Mouse (Mus musculus) neutrophil, adult 5-6 weeks (primary cell): ENCODE data around the gene Mecom. TPM values are rescaled to one million over a fixed set of nuclear protein-coding genes. Genes with fewer than 3 reads are reported as not detected.

Experiments
- ATAC-seq: fragments of 151-379, 151-347 bp; 2 replicates; pipeline ENCODE4 v1.8.0; 2017; ENCODE audit warnings: mild to moderate bottlenecking, moderate TSS enrichment; ENCODE audit not compliant: insufficient number of reproducible peaks, poor library complexity, low FRiP score, severe bottlenecking; ENCODE audit errors: extremely low read depth
- total RNA-seq: library from RNA; stranded (forward); fragments of 200-1000 nt; gene quantifications from 2 replicates; pipeline ENCODE4 v1.2.3, GENCODE M21; 2017

Gene Mecom
- total RNA-seq, 1 experiment from 2014 or later, result not detected

DNA sequence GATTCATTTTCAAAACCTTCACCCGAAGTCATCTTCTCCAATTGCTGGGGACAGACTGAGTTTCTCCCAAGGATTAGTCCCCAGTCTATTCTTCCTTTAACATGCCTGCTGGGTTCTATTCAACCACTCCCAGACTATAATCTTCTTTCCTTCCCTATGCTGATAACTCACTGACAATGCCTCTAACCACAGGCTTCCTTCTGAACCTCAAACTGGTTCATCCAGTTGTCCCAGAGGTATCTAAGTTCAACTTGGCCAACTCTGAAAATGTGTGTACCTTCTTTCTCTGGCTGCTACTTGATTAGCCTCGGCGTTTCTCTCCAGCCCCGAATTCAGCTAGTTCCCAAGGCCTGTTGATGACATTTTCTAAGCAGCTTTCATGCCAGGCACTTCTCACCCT, 499.7 kb downstream of the Mecom start:
- ATAC-seq, result no peak

DNA sequence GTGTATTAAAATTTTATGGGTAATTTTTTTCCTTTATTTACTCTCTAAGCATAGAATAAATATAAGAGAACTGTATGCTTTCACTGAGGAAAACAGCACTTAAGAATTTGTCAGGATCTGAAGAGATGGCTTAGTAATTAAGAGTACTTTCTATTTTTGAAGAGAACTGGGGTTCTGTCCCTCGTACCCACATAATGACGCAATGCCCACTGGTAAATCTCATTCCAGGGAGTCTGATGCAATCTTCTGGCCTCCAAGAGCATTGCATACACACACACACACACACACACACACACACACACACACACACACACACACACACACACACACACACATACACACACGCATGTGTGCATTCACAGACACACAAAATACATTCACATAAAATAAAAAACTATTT, 504.3 kb downstream of the Mecom start:
- ATAC-seq, result no peak

DNA sequence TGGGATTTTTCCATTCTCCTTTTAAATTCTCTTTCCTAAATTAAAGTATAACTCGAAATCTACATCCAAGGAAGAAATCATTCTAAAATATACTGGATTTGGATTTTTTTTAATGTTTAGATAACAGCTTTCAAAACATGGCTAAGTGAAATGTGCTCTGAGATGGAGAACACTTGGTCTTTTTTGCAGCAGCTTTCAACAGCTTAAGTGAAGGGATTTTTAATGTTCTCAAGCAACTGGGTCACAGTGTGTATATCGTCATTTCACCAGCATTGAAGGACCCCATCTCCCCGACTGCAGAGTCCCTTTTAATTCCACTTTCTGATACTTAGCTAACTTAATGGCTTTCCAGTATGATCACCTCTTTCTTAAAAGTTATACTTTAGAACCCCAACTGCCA, 509.3 kb downstream of the Mecom start:
- ATAC-seq, result no peak

DNA sequence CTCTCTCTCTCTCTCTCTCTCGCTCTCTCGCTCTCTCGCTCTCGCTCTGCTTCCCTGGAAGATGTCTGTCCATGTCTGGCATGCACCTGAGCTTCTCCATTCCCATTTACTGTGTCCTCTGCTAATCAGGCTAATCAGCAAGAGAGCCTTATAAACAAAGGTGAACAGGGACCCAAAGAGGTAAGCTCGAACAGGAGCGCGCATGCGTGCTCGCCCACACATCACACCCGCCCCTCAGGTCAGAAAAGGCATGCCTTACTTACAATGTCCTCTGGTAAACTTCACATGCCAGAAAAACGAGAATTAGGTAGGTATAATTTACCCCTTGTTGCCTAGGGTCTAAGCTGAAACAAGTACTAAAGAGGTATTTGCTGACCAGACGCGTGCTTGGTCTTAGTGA, 527.8 kb downstream of the Mecom start:
- no peak for ATAC-seq

DNA sequence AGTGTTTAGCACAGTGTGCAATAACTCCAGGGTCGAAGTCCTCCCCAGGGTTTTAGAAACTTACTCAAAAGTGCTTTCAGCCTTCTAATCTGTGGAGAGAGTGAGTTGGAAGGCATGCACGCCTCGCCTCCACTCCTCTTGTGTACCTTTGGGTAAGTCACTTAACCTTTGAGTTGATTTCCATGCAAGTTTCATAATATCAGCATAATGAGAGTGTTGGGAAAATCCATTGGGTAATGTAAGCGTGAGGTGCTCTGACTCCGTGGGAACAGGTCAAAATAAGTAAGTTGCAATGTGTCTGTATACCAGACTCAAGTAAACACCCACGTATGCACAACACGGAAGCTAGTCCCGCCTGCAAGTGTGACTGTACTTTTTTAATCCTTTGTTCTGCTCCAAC, 528.4 kb downstream of the Mecom start:
- ATAC-seq, result no peak

DNA sequence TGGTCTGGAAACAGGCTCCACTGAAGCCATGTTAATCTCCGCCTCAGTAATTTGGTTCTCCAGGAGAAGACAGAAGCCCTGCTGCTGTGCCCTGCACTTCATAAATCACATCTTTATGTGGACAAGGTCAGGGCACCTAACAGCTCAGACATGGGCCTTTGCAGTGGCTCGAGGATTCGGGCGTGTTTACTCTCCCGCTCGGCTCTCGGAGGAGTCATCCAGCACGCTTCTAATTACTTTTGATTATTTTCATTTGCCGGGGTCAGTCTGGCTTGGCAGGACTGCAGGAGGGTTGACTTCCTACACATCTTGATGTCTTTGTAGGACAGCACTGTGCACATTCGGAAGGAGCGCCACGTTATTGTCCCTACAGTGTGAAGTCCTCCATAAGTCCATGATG, 529.6 kb downstream of the Mecom start:
- ATAC-seq, result no peak

DNA sequence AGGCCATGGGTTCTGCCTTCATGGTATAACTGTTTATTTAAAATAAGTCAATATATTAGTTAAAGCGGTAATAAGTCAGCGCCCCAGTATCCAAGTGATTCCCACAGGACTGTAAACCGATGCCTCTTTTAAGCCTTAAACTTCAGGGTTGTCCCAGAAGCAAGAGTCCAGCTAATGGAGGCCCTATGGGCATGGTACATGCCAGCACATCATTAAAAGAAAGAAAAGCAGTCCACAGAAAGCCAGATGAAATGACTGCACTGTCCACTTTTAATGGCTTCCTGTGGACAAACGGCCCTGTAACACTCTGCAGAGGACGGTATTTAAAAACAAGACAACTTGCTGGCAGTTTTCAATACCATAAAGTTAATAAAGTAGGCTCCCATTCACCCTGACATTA, 531.0 kb downstream of the Mecom start:
- ATAC-seq, result no peak

DNA sequence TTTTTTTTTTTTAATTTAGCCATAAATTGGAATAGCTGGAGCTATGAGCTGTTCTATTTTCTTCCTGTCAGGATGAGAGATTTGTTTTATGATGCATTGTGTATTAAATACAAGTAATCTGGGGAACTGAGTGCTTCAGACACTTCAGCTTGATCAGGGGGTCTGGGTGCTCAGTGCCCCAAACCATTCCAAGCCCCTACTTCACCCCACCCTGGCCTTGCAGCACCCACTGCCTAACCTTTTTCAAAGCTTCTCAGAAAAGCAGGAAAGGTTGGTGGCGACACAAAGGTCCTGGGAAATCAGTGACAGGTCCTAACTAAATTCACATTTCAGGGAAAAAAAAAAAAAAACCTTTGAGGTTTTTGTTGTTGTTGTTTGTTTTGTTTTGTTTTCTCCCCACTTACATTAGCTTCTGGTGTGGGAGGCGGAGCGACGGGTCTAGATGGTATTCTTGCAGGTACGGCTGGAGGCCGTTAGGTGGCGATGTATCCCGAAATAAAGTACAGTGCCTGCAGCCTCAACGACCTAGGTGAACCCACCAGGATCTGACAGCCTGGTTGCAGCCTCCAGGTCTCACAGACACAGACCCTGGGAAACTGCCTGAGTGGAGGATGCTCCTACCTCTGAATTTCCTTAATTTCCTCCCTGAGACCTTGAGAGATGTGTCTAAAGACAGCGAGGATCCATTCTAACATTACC, 532.7 kb downstream of the Mecom start:
- ATAC-seq, result no peak

DNA sequence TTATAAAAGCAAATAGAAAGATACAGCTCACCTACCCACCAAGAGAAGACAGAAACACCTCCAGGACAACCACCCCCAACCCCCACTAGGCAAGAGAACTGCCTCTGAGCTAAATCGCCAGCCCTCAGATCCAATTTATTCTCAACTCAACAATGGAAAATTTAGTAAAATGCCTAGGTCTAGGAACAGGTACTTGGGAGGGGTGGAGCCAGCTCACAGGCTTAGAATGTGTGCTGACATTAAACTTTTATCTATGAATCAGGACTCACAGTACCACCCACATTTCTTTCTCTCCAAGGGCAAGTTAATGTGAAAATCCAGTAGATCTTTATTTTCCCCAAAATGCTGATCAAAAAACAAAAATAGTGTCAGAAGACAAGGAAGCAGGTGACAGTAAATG, 533.5 kb downstream of the Mecom start:
- ATAC-seq, result no peak

DNA sequence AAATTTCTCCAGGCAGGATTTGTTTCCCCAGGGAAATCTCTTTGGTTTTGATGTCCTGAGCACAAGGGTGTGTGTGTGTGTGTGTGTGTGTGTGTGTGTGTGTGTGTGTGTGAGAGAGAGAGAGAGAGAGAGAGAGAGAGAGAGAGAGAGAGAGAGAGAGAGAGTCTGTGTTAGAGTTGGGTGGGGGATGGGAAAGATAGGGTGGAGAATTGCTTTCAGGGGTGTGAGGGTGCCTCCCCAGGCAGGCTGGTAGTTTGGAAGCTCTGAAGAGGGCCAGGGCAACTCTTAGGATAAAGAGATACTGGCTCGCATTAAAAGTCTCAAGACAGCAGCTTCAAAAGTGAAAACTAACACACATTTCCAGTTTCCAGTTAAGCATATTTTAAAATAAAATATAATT, 534.4 kb downstream of the Mecom start:
- ATAC-seq, result no peak

DNA sequence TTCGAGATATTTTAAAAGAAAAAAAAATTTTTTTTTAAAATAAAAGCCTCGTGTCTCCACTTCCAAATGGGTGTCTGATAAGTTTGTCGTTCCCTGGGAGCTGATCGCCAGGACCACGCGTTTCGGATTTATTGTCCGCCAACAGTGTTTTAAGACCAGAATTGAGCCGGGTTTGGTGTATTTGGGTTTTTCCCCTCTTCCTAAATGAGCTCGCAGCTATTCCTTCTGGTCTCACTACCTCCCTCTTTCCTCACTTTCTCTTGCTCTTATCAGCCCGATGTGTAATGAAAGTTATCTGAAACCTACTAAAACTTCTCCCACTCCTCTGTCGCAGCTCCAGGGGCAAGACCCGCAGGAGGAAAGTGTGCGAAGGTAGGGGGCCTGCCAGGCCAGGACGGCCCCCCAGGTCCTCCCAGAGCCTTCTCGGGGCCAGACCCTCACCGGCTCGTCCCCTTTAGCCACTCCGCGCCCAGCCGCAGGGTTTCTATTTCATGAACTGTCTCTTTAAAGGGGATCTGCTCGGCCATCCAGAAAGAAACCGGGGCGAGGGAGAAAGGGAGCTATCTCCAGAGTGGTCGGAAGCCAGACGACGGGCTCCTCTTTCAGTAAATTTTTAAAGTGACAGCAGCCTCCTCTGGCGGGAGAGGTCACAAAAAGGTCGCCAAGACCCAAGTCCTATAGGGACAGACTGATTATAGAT, 535.0 kb downstream of the Mecom start:
- ATAC-seq, result no peak

DNA sequence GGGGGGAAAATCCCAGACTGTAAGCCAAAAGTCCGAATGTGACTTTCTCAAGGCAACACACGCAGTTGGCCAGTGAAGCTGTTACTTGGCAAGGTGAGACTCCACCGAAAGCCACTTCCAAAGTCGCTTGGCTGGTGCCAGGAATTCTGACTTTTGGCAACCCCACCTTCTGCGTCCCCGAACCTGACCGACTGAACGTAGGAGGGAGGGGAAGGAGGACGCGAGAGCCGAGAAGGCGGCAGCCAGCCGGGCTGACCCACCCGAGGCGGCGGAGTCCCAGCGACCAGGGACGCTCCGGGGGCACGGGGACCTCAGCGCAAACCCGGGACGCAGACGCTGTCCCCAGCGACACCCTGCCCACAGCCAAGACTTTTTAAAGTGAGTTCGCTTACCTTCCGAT, 535.7 kb downstream of the Mecom start:
- no peak for ATAC-seq

DNA sequence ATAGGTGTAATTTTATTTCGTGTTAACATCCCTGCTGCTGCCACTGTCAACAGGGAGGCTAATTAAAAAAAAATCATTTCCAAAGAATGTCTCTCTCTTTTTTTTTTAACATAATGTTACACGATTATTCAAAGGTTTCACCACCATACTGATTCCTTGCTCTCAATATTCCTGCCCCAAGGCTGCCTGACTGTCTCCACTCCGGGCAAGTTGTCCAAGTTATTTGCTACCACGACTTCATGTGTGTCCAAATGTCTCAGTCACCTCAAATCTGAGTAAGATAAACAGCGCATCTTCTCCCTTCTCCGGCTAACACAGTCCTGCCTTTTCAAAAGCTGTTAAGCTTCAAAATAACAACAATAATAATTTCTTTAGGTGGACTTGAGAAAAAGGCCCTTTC, 536.1 kb downstream of the Mecom start:
- no peak for ATAC-seq

DNA sequence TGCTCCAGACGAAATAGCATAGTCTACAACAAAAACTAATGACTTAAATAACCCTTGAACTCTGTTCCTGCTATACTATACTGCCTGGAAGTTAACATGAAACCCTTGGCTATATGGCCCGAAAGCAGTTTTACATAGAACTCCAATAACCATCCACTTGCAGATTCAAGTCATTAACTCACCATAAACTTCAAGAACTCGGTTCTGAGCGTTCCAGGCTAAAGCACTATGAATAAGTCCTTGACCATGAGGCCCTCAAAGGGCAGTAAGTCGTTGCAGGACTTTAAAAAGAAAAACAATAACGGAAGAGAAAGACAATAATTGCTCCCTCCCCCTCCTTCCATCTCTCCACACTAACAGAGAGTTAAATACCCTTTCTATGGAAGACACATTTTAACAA, 536.9 kb downstream of the Mecom start:
- ATAC-seq, result no peak

DNA sequence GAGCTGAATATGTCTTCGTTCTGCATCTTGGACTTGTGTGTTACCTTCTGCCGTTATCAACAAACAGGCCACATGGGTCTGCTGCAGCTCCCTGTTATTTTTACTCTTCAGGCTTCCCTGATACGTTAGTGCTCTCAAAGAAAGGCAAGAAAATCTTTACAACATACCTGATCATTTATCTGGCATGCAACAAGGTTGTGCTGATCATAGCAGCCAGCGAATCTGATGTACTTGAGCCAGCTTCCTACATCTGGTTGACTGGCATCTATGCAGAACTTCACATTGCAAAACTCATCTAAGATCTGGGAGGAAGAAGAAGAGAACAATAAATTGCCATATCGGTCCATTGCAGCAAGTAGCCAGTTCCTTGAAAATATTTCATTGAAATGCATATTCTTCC, 538.2 kb downstream of the Mecom start:
- no peak for ATAC-seq

DNA sequence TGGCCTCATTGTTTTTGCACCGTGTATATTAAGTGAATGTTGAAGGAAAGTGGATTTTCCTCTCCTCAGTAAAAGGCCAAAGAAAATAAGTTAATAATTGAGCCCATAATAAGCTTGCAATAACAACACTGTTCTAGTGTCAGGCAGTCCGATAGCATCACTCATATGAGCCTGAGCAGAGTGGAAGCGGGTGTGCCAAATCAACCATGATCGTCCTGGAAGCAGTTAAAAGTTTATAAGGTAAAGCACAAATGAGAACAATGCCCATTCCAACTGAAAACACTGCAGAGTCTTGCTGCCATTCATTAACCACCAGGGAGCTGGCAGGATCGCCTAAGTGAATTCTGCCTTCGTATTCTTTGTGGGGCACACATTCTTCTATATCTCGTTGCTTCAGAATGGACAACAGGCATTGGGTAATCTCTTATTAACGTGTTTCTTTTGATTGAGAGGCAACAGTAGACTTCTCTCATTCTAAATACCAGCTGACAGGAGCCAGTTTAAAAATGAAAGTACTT, 542.9 kb downstream of the Mecom start:
- no peak for ATAC-seq

DNA sequence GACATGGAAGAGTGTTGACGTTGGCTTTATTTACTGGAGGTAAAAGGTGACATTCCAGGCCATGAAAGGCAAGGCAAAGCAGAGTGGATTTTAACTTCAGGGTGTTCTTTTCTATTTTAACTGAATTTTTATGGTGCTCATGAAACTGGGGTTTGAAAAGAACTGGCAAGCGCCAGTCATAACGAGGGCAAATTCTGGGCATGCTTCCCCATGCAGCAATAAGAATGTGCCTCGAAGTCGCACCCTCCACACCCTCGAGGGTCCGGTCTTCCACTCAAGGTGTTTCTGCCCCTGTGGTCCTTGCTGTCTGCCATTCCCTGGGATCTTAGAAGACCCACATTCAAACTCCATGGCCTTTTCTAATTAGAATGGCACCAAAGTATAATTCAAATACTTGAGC, 547.5 kb downstream of the Mecom start:
- ATAC-seq, result no peak

DNA sequence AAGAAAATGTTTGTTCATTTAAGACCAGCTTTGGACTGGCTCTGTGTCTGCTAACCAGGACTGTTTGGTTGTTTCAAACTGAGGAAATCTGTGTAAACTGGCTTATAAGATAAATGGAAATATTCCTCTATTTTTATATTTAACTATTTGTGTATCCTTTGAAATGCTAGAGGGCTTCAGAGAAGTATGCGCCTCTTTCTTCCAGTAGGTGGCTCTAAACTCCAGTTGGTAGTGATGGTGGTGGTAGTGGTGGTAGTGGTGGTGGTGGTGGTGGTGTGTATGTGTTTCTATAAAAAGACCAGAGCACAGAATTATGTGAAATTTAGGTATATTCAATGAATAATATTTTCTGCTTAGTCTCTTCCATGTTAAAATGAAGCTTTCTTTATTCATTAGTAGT, 548.8 kb downstream of the Mecom start:
- ATAC-seq, result no peak

DNA sequence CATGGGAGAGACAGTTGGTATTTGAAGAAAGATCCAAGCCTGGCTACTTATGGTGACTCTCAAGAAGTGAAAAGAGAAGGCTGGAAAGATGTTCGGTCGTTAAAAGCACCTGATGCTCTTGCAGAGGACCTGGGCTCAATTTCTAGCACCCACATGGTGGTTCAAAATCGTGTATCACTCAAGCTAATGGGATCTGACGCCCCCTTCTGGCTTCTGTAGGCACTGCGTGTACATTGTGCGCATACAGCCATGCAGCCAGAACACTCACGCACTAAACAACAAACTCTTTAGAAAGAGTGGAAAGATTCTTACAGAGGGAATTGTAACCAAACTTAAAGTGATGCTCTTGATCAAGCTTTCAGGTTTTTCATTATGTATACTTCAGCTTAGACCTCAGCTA, 550.7 kb downstream of the Mecom start:
- no peak for ATAC-seq

DNA sequence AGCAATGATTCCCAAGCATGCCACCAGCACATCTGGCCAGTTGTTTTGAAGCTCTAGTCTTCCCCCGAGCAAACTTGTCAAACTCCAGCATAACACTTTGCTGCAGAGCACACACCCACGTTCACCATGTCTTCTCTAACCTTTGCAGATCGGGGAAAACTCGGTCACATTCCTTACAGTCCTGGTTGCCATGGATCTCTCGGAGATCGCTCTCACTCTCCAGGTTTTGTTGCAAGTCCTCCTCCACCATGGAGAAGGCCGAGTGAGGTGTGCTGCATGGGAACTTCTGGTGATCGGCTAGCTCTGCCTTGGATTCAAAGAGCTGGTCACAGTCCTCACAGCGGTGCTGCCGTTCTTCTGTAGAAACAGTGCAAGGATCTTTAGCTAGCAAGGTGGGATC, 554.5 kb downstream of the Mecom start:
- no peak for ATAC-seq

DNA sequence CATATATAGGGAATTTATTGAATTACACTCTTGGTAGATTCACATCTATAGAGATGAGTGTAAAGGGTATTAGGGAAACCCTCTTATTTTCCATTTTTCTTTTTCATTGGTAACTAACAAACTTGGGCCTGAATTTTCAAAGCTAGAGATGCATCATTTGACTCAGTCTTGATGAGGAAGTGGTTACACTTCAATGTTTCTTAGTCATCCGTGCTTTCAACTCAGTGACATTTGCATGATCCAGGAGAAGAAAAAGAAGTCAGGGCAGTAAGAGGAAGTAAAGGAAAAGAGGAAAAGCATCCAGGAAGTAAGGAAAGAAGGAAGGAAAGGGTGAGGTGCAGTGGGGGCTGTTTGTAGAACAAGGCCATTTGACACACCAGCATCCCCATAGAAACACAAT, 556.3 kb downstream of the Mecom start:
- no peak for ATAC-seq
